Mouse (Mus musculus): Measurements from ENCODE around the gene Arhgef10l. TPM values are rescaled to one million over a fixed set of nuclear protein-coding genes. Genes with fewer than 3 reads are reported as not detected.

The Arhgef10l gene
- polyA plus RNA-seq, 1 experiment from 2014 or later = 15.9 TPM

GRCm38 (mm10) chr4:140644276-140644675 lies 21.5 kb downstream of the Arhgef10l start:
- H3K9ac ChIP-seq (ENCODE audit: low read length) = no peak overlapping the region
- H3K4me2 ChIP-seq (ENCODE audit: low read length) = no peak overlapping the region
- peaks cover 8 to 23% of the 10 kb centered on the region in 2 experiments; a peak in 3 of 4 replicates for H3K4me1 ChIP-seq (ENCODE audit: control insufficient read depth in 2 of 2, insufficient read depth in 2 of 2, low read length in 2 of 2)
- no peak overlapping the region for H3K4me3 ChIP-seq (ENCODE audit: control insufficient read depth in 1 of 2, insufficient read depth in 1 of 2, low read depth in 1 of 2, low read length in 2 of 2)
- ATAC-seq (ENCODE audit: insufficient number of reproducible peaks, insufficient read depth, low FRiP score, low read depth) = no peak
- H3K36me3 ChIP-seq (ENCODE audit: control insufficient read depth, insufficient read depth, low read length) = no peaks in the 10 kb centered on the region
- 62% methylated on average over 6 of the region's 6 CpGs for WGBS
- no peak overlapping the region for H3K27ac ChIP-seq (replicated peaks in 1 of 2; ENCODE audit: control insufficient read depth in 1 of 2, insufficient read depth in 1 of 2, low read depth in 2 of 2, low read length in 2 of 2)
- no peaks in the 10 kb centered on the region for H3K27me3 ChIP-seq (ENCODE audit: control insufficient read depth, insufficient read depth, low read length)
- peaks cover 6% of the 10 kb centered on the region for H3K9me3 ChIP-seq (ENCODE audit: control insufficient read depth, low read length)

GRCm38 (mm10) chr4:140642378-140642777 lies 23.4 kb downstream of the Arhgef10l start:
- H3K4me2 ChIP-seq (ENCODE audit: low read length) = no peak overlapping the region
- H3K9ac ChIP-seq (ENCODE audit: low read length) = no peak overlapping the region
- WGBS = 88% methylated on average over 4 of the region's 4 CpGs
- no peak overlapping the region for H3K27ac ChIP-seq (replicated peaks in 1 of 2; ENCODE audit: control insufficient read depth in 1 of 2, insufficient read depth in 1 of 2, low read depth in 2 of 2, low read length in 2 of 2)
- 0 out of 2 replicates have a peak, but pooled peaks cover 4% of the 10 kb centered on the region for H3K36me3 ChIP-seq (ENCODE audit: control insufficient read depth, insufficient read depth, low read length)
- H3K4me1 ChIP-seq (ENCODE audit: control insufficient read depth in 2 of 2, insufficient read depth in 2 of 2, low read length in 2 of 2) = peaks cover 3 to 13% of the 10 kb centered on the region in 2 experiments; a peak in 3 of 4 replicates
- H3K4me3 ChIP-seq (ENCODE audit: control insufficient read depth in 1 of 2, insufficient read depth in 1 of 2, low read depth in 1 of 2, low read length in 2 of 2) = no peak overlapping the region
- no peaks in the 10 kb centered on the region for H3K27me3 ChIP-seq (ENCODE audit: control insufficient read depth, insufficient read depth, low read length)
- peaks cover 6% of the 10 kb centered on the region for H3K9me3 ChIP-seq (ENCODE audit: control insufficient read depth, low read length)
- no peak for ATAC-seq (ENCODE audit: insufficient number of reproducible peaks, insufficient read depth, low FRiP score, low read depth)

DNA sequence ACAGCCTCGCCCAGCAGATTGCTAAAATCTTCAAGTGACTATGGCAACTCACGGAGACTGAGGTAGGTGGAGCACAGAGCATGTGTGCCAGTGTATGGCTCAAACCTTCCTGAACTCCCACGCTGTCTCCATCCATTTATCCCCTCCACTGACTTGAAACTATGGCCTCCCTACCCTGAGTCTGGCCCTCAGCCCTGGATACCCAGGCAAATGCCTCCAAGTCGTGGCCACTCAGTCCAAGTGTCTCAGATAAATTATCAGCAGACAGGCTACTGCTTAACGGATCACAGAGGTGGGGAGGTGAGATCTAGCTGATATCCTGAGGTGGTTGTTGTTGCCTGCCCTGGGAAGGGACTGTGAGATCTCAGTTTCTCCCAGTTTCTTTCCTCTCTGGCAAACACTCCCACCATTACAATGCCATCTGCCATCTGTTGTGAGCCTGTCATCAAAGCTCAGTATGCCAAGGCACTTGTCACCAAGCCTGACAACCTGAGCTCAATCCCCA lies 24.3 kb downstream of the Arhgef10l start:
- 59% methylated on average over 5 of the region's 5 CpGs for WGBS

DNA sequence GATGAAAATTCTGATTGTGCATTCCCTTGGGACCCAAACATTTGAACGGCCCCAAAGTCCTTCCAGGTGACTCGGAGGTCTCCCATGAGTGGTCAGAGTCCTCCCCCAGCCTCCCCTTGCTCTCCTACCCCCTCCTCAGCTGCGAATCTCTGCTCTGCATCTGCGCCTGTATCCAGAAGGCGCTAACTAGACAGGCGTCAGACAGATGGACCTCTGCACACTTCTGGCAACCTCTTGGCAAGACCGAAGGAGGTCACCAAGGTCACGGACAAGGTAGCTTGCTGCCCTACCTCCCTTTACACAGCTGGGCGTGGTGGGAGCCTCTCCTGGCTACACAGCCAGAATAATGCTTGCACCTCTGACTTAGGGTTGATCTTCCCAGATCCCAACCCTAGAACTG lies 25.1 kb downstream of the Arhgef10l start:
- ATAC-seq (ENCODE audit: insufficient number of reproducible peaks, insufficient read depth, low FRiP score, low read depth) = no peak
- Histone ChIP-seq H3K9ac (ENCODE audit: low read length) (no peak overlapping the region), H3K9me3 (ENCODE audit: control insufficient read depth, low read length) (peaks cover 6% of the 10 kb centered on the region), H3K27ac (replicated peaks in 1 of 2; ENCODE audit: control insufficient read depth in 1 of 2, insufficient read depth in 1 of 2, low read depth in 2 of 2, low read length in 2 of 2) (no peak overlapping the region), H3K27me3 (ENCODE audit: control insufficient read depth, insufficient read depth, low read length) (no peaks in the 10 kb centered on the region), H3K4me3 (ENCODE audit: control insufficient read depth in 1 of 2, insufficient read depth in 1 of 2, low read depth in 1 of 2, low read length in 2 of 2) (no peak overlapping the region), H3K4me1 (ENCODE audit: control insufficient read depth in 2 of 2, insufficient read depth in 2 of 2, low read length in 2 of 2) (peaks cover 2 to 11% of the 10 kb centered on the region in 2 experiments; a peak in 3 of 4 replicates), H3K4me2 (ENCODE audit: low read length) (no peak overlapping the region), H3K36me3 (ENCODE audit: control insufficient read depth, insufficient read depth, low read length) (peaks cover 4% of the 10 kb centered on the region; the same call in 1 of the 2 replicates)
- 75% methylated on average over 9 of the region's 9 CpGs for WGBS

More for the DNA sequence above, 24.3 kb downstream of the Arhgef10l start:
- Histone ChIP-seq H3K9me3 (ENCODE audit: control insufficient read depth, low read length) (peaks cover 6% of the 10 kb centered on the region), H3K27ac (replicated peaks in 1 of 2; ENCODE audit: control insufficient read depth in 1 of 2, insufficient read depth in 1 of 2, low read depth in 2 of 2, low read length in 2 of 2) (no peak overlapping the region), H3K36me3 (ENCODE audit: control insufficient read depth, insufficient read depth, low read length) (0 out of 2 replicates have a peak, but pooled peaks cover 4% of the 10 kb centered on the region), H3K27me3 (ENCODE audit: control insufficient read depth, insufficient read depth, low read length) (no peaks in the 10 kb centered on the region), H3K9ac (ENCODE audit: low read length) (no peak overlapping the region), H3K4me3 (ENCODE audit: control insufficient read depth in 1 of 2, insufficient read depth in 1 of 2, low read depth in 1 of 2, low read length in 2 of 2) (no peak overlapping the region), H3K4me1 (ENCODE audit: control insufficient read depth in 2 of 2, insufficient read depth in 2 of 2, low read length in 2 of 2) (peaks cover 3 to 11% of the 10 kb centered on the region in 2 experiments; a peak in 3 of 4 replicates), H3K4me2 (ENCODE audit: low read length) (no peak overlapping the region)
- no peak for ATAC-seq (ENCODE audit: insufficient number of reproducible peaks, insufficient read depth, low FRiP score, low read depth)

DNA sequence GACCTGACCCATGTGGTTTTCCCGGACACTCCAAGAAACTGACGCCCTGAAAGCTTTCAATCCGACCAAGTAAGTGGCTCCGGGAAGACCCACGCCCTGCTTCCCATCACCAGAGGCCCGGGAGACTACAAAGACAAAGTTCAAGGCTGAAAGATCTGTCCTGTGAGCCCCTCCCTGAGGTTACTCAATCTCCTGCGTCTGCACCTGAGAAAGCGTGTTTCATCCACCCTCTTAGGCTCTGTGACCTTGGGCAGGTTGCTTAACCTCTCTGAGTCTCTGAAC lies 25.6 kb downstream of the Arhgef10l start:
- Histone ChIP-seq H3K4me1 (ENCODE audit: control insufficient read depth in 2 of 2, insufficient read depth in 2 of 2, low read length in 2 of 2) (peaks cover 6 to 13% of the 10 kb centered on the region in 2 experiments), H3K4me2 (ENCODE audit: low read length) (no peak overlapping the region), H3K27me3 (ENCODE audit: control insufficient read depth, insufficient read depth, low read length) (no peaks in the 10 kb centered on the region), H3K27ac (replicated peaks in 1 of 2; ENCODE audit: control insufficient read depth in 1 of 2, insufficient read depth in 1 of 2, low read depth in 2 of 2, low read length in 2 of 2) (no peak overlapping the region), H3K36me3 (ENCODE audit: control insufficient read depth, insufficient read depth, low read length) (peaks cover 4% of the 10 kb centered on the region; the same call in 1 of the 2 replicates), H3K4me3 (ENCODE audit: control insufficient read depth in 1 of 2, insufficient read depth in 1 of 2, low read depth in 1 of 2, low read length in 2 of 2) (no peak overlapping the region), H3K9ac (ENCODE audit: low read length) (no peak overlapping the region), H3K9me3 (ENCODE audit: control insufficient read depth, low read length) (peaks cover 6% of the 10 kb centered on the region)
- 80% methylated on average over 8 of the region's 8 CpGs for WGBS
- no peak for ATAC-seq (ENCODE audit: insufficient number of reproducible peaks, insufficient read depth, low FRiP score, low read depth)

DNA sequence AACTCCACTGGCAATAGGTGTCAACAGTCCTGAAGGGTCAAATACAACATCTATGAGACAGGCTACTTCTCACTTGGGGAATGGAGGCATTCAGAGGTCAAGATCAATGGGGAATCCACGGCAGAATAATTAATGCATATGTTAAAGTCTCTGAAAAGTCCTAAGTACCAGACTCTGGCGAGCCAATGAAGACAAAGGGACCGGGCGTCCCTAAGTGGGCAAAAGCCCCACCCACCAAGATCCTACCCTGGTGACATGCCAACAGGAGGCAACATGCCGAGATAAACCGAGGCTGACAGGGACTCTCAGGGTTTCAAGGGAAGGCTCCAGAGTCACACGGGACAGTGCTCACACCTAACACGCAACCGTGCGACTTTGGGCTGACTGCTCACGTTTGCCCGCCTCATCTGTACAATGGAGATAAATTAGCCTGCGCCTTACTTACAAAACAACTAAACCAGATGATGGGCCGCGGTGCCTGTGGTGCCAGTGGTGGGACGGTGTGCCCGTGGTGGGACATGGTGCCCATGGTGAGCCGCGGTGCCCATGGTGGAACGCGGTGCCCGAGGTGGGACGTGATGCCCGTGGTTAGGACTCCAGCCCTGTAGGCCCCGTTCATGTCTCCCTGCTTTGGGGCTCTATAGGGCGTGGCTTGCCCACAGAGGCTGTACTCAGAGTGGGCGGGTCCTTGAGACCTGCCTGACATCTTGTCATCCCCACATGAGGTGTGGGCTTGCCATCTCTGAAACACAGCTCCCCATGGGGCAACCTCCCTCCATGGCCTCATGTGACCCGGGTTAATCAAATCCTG lies 26.2 kb downstream of the Arhgef10l start:
- H3K9ac ChIP-seq (ENCODE audit: low read length) = no peak overlapping the region
- no peak overlapping the region for H3K27ac ChIP-seq (replicated peaks in 1 of 2; ENCODE audit: control insufficient read depth in 1 of 2, insufficient read depth in 1 of 2, low read depth in 2 of 2, low read length in 2 of 2)
- H3K4me1 ChIP-seq (ENCODE audit: control insufficient read depth in 2 of 2, insufficient read depth in 2 of 2, low read length in 2 of 2) = peaks cover 7 to 19% of the 10 kb centered on the region in 2 experiments
- peaks cover 4% of the 10 kb centered on the region; the same call in 1 of the 2 replicates for H3K36me3 ChIP-seq (ENCODE audit: control insufficient read depth, insufficient read depth, low read length)
- ATAC-seq (ENCODE audit: insufficient number of reproducible peaks, insufficient read depth, low FRiP score, low read depth) = no peak
- WGBS = 88% methylated on average over 28 of the region's 28 CpGs
- no peaks in the 10 kb centered on the region for H3K27me3 ChIP-seq (ENCODE audit: control insufficient read depth, insufficient read depth, low read length)
- H3K4me3 ChIP-seq (ENCODE audit: control insufficient read depth in 1 of 2, insufficient read depth in 1 of 2, low read depth in 1 of 2, low read length in 2 of 2) = no peak overlapping the region
- peaks cover 6% of the 10 kb centered on the region for H3K9me3 ChIP-seq (ENCODE audit: control insufficient read depth, low read length)
- H3K4me2 ChIP-seq (ENCODE audit: low read length) = no peak overlapping the region

DNA sequence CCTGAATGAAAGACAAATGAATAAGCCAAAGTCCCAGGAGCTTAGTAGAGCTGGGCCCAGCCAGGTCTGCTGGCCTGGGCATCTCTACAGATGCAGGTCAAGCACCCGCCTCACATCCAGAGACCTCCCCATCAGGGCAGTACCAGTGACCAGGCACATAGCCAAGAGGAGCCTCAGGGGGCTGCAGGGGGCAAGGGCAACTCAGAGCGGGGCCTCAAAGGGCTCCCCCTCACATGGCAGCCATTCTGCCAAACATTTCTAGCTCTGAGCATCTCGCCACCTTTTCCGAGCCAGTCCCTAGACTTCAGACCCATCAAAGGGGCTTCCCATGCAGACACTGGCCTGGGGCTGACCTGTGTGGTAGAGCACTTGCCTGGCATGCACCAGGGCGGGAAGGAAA lies 27.2 kb downstream of the Arhgef10l start:
- H3K9me3 ChIP-seq (ENCODE audit: control insufficient read depth, low read length) = peaks cover 6% of the 10 kb centered on the region
- no peaks in the 10 kb centered on the region for H3K27me3 ChIP-seq (ENCODE audit: control insufficient read depth, insufficient read depth, low read length)
- H3K4me3 ChIP-seq (ENCODE audit: control insufficient read depth in 1 of 2, insufficient read depth in 1 of 2, low read depth in 1 of 2, low read length in 2 of 2) = no peak overlapping the region
- no peak overlapping the region for H3K27ac ChIP-seq (replicated peaks in 1 of 2; ENCODE audit: control insufficient read depth in 1 of 2, insufficient read depth in 1 of 2, low read depth in 2 of 2, low read length in 2 of 2)
- ATAC-seq (ENCODE audit: insufficient number of reproducible peaks, insufficient read depth, low FRiP score, low read depth) = no peak
- H3K4me2 ChIP-seq (ENCODE audit: low read length) = no peak overlapping the region
- WGBS = 88% methylated on average over 5 of the region's 5 CpGs
- peaks cover 9% of the 10 kb centered on the region for H3K36me3 ChIP-seq (ENCODE audit: control insufficient read depth, insufficient read depth, low read length)
- no peak overlapping the region for H3K9ac ChIP-seq (ENCODE audit: low read length)
- peaks cover 7 to 19% of the 10 kb centered on the region in 2 experiments for H3K4me1 ChIP-seq (ENCODE audit: control insufficient read depth in 2 of 2, insufficient read depth in 2 of 2, low read length in 2 of 2)
